Mouse (Mus musculus) hindbrain, embryonic 15.5 days (tissue): ENCODE data around the gene Rnase1. TPM values are rescaled to one million over a fixed set of nuclear protein-coding genes. Genes with fewer than 3 reads are reported as not detected.
"Not testable (repeated sequence)": the region's sequence is repeated elsewhere in the genome, so short reads cannot be mapped to it uniquely, and the experiment has no call there.

ENCODE experiments used
- ATAC-seq: fragments of 200-750 bp; cut with Nextera tagmentation; 2 replicates; pipeline ENCODE4 v1.8.0; 2017; ENCODE audit warnings: low read depth, moderate number of reproducible peaks, moderate TSS enrichment; ENCODE audit not compliant: low FRiP score
- H3K27ac ChIP-seq: fragments of 300-500 bp; sonication (generic); replicated peaks from 2 replicates; pipeline ENCODE4 v1.5.1; 2015; ENCODE audit warnings: mild to moderate bottlenecking, inconsistent platforms
- H3K27me3 ChIP-seq: fragments of 300-500 bp; sonication (generic); 2 replicates; pipeline ENCODE4 v1.6.1; 2015; ENCODE audit warnings: control low read depth, inconsistent platforms
- H3K36me3 ChIP-seq: fragments of 300-500 bp; sonication (generic); 2 replicates; pipeline ENCODE4 v1.6.1; 2015; ENCODE audit warnings: control low read depth, inconsistent platforms
- H3K4me1 ChIP-seq: fragments of 300-500 bp; sonication (generic); replicated peaks from 2 replicates; pipeline ENCODE4 v1.6.1; 2015; ENCODE audit warnings: control low read depth, inconsistent platforms
- H3K4me2 ChIP-seq: fragments of 300-500 bp; sonication (generic); 2 replicates; pipeline ENCODE4 v1.6.1; 2015; ENCODE audit warnings: moderate library complexity, mild to moderate bottlenecking, inconsistent platforms
- H3K4me3 ChIP-seq: fragments of 300-500 bp; sonication (generic); 2 replicates; pipeline ENCODE4 v1.5.1; 2015; ENCODE audit warnings: mild to moderate bottlenecking, inconsistent platforms
- H3K9ac ChIP-seq: fragments of 300-500 bp; sonication (generic); 2 replicates; pipeline ENCODE4 v1.6.1; 2015; ENCODE audit warnings: inconsistent platforms
- H3K9me3 ChIP-seq: fragments of 300-500 bp; sonication (generic); 2 replicates; pipeline ENCODE4 v1.6.1; 2016; ENCODE audit warnings: control low read depth, inconsistent platforms
- WGBS: fragments of 180-500 bp; shearing (Covaris S2); methylation state at CpG from one replicate; pipeline ENCODE4 v1.1.7; 2015; 5-methylcytosine and 5-hydroxymethylcytosine counted together
- polyA plus RNA-seq: library from polyadenylated mRNA; unstranded; fragments of >200 nt; fragmentation: Nextera tagmentation; extraction: Ambion mirVana; gene quantifications from 2 replicates; pipeline ENCODE4 v1.2.1, GENCODE M21; 2015

Rnase1 gene
- 0.54 and 0.96 TPM in 2 replicates for polyA plus RNA-seq

DNA sequence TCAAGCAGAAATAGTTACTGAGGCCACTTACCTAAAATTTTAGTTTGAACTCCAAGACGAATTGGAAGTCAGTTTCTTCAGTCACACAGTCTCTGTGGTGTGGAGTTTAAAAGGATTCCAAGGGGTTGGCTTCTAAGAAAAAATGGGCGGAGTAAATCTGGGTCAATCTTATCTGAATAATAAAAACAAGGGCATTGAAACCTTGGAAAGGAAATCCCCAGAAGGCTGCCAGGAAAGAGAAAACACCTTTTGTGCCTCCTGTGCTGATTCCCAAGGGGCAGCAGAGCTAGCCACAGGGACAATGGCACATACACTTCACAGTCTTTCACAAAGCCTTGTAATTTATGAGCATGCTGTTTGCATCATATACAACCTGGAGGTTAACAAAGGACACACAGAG lies at the start of gene Rnase1:
TSS of gene Rnase1 (minus strand) at position 101 of the 400 bp plus-strand sequence.
- WGBS, result 36% methylated on average over 2 of the region's 2 CpGs
- no peaks in the 10 kb centered on the region for H3K36me3 ChIP-seq
- no peak within 1 kb of the TSS for H3K9ac ChIP-seq
- no peak within 1 kb of the TSS for H3K27ac ChIP-seq
- no peaks in the 10 kb centered on the region for H3K9me3 ChIP-seq
- ATAC-seq, result no peak
- H3K27me3 ChIP-seq, result no peaks in the 10 kb centered on the region
- H3K4me2 ChIP-seq, result no peak within 1 kb of the TSS
- no peaks in the 10 kb centered on the region for H3K4me1 ChIP-seq
- no peak within 1 kb of the TSS for H3K4me3 ChIP-seq

DNA sequence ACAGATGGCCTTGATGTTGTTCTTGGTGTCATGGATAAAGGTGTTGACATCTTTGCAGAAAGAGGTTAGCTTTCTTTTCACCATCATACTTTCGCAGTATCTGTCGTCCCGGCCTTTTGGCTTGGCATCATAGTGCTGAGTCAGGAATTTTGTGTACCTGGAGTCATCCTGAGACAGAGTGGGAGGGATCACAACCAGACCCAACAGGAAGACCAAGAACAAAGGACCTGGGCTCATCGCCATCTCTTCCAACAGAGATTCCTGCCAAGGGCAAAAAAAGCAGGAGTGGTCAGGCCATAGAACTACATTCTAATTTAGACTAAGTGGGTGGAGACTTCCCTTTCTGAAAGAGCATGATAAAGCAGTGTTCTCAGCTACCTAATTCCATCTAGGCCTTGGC lies 49.1 kb upstream of the Rnase1 start:
- no peak for ATAC-seq
- WGBS, result 94% methylated on average over 4 of the region's 4 CpGs
- Histone ChIP-seq H3K9ac (no peak overlapping the region), H3K27me3 (no peaks in the 10 kb centered on the region), H3K36me3 (no peaks in the 10 kb centered on the region), H3K9me3 (no peaks in the 10 kb centered on the region), H3K4me2 (no peak overlapping the region), H3K27ac (no peak overlapping the region), H3K4me3 (no peak overlapping the region), H3K4me1 (no peaks in the 10 kb centered on the region)

DNA sequence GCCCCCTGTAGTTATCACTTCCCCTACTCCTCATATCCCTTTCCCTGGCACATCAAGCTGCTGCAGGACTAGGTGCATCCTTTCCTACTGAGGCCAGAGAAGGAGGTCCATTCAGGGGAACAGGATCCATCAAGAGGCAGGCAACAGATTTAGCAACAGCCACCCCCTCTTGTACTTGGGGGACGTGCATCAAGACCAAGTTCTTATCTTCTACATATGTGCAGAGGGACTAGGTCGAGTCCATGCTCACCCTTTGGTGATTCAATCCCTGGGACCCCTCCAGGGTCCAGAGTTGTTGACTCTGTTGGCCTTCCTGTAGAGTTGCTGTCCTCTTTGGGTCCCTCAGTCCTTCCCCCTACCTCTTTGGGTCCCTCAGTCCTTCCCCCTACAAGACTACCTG lies 34.5 kb upstream of the Rnase1 start:
- not testable (repeated sequence) for H3K27ac ChIP-seq, H3K4me2 ChIP-seq, H3K4me3 ChIP-seq, H3K9ac ChIP-seq, H3K27me3 ChIP-seq, ATAC-seq, H3K4me1 ChIP-seq, H3K9me3 ChIP-seq, H3K36me3 ChIP-seq
- 84% methylated on average over 2 of the region's 2 CpGs for WGBS

DNA sequence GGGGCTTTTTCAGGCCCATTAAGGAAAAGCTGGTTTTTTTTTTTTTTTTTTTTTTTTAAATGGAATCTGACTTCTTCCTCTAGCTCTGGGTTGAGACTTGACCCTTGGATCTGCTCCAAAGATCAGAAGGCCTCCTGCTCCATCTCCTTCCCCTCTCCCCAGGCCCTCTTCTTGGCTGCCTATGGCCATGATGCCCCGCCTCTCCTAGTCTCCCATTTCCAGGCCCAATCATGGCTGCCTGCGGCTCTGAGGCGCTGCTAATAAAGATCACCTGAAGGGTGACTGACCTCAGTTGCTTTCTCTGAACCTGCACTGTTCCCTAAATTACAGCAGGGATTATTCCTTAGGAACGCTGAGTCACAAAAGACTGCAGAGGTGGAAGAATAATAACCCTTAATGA lies 27.3 kb upstream of the Rnase1 start:
- H3K9ac ChIP-seq, result no peak overlapping the region
- 84% methylated on average over 4 of the region's 4 CpGs for WGBS
- no peaks in the 10 kb centered on the region for H3K36me3 ChIP-seq
- ATAC-seq, result no peak
- H3K9me3 ChIP-seq, result no peaks in the 10 kb centered on the region
- H3K4me1 ChIP-seq, result no peaks in the 10 kb centered on the region
- H3K4me2 ChIP-seq, result no peak overlapping the region
- H3K27me3 ChIP-seq, result no peaks in the 10 kb centered on the region
- H3K27ac ChIP-seq, result no peak overlapping the region
- H3K4me3 ChIP-seq, result no peak overlapping the region

DNA sequence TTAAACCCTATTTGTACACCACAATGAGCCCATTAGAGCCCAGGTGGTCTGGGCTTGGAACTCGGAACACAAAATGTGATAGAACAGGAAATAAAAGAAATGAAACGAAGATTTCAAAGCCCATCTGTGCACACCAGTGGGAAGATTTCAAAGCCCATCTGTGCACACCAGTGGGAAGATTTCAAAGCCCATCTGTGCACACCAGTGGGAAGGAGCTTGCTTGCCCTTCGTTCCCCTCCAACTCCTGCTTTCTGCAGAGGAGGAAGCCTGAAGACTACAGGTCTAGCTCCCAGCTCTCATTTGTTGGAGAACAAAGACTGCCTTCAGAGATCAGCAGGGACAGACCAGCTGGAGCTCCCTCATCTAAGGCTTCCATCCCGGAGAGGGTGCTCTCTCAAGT lies 26.4 kb upstream of the Rnase1 start:
- 0 out of 2 replicates have a peak, but pooled peaks have one; percentile 47 for ATAC-seq
- H3K4me1 ChIP-seq, H3K27me3 ChIP-seq: not testable (repeated sequence)

DNA sequence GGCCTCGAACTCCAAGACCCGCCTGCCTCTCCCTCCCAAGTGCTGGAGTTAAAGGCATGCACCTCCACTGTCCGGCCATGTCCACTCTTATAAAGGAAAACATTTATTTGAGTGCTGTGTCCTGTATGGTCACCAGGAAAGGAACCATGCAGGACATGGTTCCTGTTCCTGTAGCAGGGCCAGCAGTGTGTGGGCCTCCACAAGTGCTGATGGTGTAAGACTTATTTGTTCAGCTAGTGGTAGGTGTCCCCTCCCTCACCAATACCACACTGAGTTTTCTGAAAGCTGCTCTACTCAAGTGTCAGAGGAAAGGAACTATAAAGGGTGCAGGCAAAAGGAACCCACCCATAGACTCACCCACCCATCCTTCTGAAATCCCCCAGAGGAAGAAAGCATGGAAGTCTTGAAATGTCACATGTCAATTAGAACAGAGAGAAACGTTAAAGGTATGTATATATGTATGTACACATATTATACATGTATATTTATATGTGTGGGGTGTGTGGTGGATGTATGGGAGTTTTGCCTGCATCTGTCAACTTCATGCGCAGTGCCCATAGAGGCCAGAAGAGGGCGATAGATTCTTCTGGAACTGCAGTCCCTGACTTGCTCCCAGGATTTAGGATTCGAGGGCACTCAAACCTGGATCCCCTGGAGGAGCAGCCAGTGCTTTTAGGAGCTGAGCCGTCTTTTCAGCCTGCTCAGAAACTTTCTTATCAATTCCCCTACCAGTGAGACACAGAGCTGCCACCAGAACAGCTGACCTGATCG lies 25.7 kb upstream of the Rnase1 start:
- not testable (repeated sequence) for H3K4me2 ChIP-seq, H3K9me3 ChIP-seq, H3K27me3 ChIP-seq, ATAC-seq, H3K4me1 ChIP-seq, H3K27ac ChIP-seq, H3K4me3 ChIP-seq, H3K36me3 ChIP-seq, H3K9ac ChIP-seq
- WGBS, result 40% methylated on average over 9 of the region's 9 CpGs

More for the DNA sequence above, 26.4 kb upstream of the Rnase1 start:
- not testable (repeated sequence) for H3K36me3 ChIP-seq, H3K4me2 ChIP-seq, H3K27ac ChIP-seq, H3K4me3 ChIP-seq, H3K9ac ChIP-seq, H3K9me3 ChIP-seq
- 38% methylated on average over 4 of the region's 4 CpGs for WGBS

DNA sequence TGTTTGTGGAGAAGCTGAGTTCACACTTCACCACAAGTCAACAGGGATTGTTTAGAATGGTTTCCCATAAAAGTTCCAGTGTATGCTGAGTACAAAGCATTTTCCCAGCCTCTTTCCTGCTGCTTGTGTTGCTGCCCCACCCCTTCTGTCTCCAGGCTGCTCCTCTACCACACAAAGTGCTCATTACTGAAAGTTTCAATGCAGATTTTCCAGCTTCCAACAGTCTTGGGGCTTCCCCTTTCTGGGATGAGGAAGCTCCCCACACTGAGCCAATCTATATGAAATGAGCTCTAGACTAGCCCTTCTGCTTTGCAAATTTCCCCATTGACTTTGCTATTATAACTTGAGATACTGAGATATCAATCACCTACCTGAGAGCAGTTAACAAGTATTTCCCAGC lies 19.5 kb upstream of the Rnase1 start:
- no peaks in the 10 kb centered on the region for H3K36me3 ChIP-seq
- H3K4me2 ChIP-seq, result no peak overlapping the region
- H3K27me3 ChIP-seq, result no peaks in the 10 kb centered on the region
- H3K9ac ChIP-seq, result no peak overlapping the region
- no peak for ATAC-seq
- H3K4me1 ChIP-seq, result no peaks in the 10 kb centered on the region
- no peaks in the 10 kb centered on the region for H3K9me3 ChIP-seq
- H3K27ac ChIP-seq, result no peak overlapping the region
- H3K4me3 ChIP-seq, result no peak overlapping the region

DNA sequence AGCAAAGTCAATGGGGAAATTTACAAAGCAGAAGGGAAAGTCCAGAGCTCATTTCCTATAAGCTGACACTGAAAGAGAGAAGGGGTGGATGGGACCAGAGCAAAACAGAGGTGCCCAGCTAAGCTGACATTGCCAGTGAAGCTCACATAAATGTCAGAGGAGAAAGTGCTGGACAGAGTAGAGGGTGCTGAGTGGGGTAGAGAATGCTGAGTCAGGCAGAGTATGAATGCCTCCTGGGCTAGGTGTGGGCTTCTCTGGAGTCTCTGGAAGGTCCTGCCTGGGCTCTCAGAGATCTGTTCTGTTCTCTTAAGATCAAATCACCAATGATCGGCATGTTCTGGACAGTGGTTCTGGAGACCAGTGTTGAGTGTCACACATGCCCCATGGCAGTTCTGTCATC lies 18.9 kb upstream of the Rnase1 start:
- no peak overlapping the region for H3K9ac ChIP-seq
- H3K27ac ChIP-seq, result no peak overlapping the region
- H3K4me2 ChIP-seq, result no peak overlapping the region
- no peaks in the 10 kb centered on the region for H3K9me3 ChIP-seq
- no peak overlapping the region for H3K4me3 ChIP-seq
- WGBS, result 96% methylated on average over 1 of the region's 1 CpGs
- ATAC-seq, result no peak
- no peaks in the 10 kb centered on the region for H3K36me3 ChIP-seq
- no peaks in the 10 kb centered on the region for H3K27me3 ChIP-seq
- no peaks in the 10 kb centered on the region for H3K4me1 ChIP-seq

DNA sequence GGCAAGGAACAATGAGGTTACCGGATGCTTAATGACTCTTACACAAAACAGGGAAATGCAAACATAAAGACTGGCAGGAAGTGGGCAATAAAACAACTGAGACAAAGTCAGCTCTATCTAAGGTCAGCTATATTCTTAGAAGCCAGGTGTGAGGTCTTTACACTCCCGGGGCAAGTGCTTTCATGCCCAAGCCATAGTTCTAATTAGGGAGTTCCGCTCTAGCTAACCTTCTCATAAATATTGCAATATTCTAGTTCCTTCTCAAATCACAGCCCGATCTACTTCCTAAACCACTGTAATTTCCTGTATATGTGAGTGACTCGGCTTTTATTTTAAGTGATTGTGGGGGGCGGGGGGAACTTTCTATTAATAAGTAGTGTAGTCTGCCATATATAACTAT lies 16.7 kb upstream of the Rnase1 start:
- H3K4me2 ChIP-seq, H3K27me3 ChIP-seq, H3K4me1 ChIP-seq, H3K36me3 ChIP-seq, H3K9me3 ChIP-seq, H3K4me3 ChIP-seq, ATAC-seq, H3K27ac ChIP-seq, H3K9ac ChIP-seq: not testable (repeated sequence)
- 93% methylated on average over 6 of the region's 6 CpGs for WGBS

DNA sequence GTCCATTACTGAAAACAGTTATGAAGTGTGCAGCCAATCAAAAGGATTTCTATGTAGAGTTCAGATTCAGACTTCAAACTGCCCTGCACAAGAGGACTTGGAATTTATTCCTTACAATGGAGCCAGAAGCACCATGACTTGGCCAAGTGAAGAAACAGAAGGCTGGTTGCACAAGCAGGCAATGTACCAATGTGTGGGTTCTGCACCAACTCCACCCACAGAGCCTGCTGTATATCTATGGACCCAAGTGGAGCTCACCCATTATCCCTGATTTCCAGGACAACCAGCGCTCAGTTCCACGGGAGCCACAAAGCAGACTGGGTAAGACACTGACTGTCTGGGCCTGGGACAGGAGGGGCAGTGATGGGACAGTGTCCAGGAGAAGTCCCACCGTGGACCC lies 15.4 kb upstream of the Rnase1 start, which contains the start of gene Rnase2b:
TSS of gene Rnase2b (plus strand) at position 285 of the 400 bp plus-strand sequence.
- not testable (repeated sequence) for H3K27me3 ChIP-seq, H3K4me3 ChIP-seq, H3K27ac ChIP-seq, ATAC-seq, H3K36me3 ChIP-seq, H3K4me2 ChIP-seq, H3K4me1 ChIP-seq, H3K9me3 ChIP-seq, H3K9ac ChIP-seq
- 91% methylated on average over 3 of the region's 3 CpGs for WGBS

DNA sequence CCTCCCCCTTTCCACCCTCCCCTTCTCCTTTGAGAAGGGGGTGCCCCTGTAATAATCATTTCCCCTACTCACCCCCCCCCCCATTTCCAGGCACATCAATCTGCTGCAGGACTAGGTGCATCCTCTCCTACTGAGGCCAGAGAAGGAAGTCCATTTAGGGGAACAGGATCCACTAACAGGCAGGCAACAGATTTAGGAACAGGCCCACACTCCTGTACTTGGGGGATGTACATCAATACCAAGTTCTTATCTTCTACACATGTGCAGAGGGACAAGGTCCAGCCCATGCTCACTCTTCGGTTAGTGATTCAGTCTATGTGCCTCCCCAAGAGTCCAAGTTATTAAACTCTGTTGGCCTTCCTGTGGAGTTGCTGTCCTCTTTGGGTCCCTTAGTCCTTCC lies 10.5 kb upstream of the Rnase1 start:
- H3K27me3 ChIP-seq, result no peaks in the 10 kb centered on the region
- H3K9me3 ChIP-seq, result no peaks in the 10 kb centered on the region
- no peaks in the 10 kb centered on the region for H3K4me1 ChIP-seq
- H3K27ac ChIP-seq, result no peak overlapping the region
- 96% methylated on average over 1 of the region's 1 CpGs for WGBS
- no peak overlapping the region for H3K4me2 ChIP-seq
- H3K36me3 ChIP-seq, result no peaks in the 10 kb centered on the region
- ATAC-seq, result no peak
- H3K9ac ChIP-seq, result no peak overlapping the region
- H3K4me3 ChIP-seq, result no peak overlapping the region

DNA sequence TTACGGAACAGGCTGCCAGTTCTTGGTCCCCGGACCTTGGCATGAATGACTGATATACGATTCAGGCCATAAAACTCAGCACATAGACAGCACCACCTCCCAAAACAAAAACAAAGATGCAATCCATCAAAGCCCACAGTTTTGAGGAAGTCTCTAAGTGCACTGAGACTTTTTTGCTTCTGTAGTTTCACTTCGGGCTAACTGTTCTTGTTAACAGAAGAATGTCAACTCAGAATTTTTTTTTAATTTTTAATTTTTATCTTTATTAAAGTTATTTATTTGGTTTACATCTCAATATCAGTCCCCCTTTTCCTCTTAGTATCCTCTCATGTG lies 10.1 kb upstream of the Rnase1 start:
- H3K9me3 ChIP-seq, result no peaks in the 10 kb centered on the region
- 63% methylated on average over 4 of the region's 4 CpGs for WGBS
- H3K4me3 ChIP-seq, result no peak overlapping the region
- H3K4me1 ChIP-seq, result no peaks in the 10 kb centered on the region
- no peaks in the 10 kb centered on the region for H3K27me3 ChIP-seq
- H3K36me3 ChIP-seq, result no peaks in the 10 kb centered on the region
- no peak overlapping the region for H3K27ac ChIP-seq
- ATAC-seq, result no peak
- no peak overlapping the region for H3K9ac ChIP-seq
- H3K4me2 ChIP-seq, result no peak overlapping the region

DNA sequence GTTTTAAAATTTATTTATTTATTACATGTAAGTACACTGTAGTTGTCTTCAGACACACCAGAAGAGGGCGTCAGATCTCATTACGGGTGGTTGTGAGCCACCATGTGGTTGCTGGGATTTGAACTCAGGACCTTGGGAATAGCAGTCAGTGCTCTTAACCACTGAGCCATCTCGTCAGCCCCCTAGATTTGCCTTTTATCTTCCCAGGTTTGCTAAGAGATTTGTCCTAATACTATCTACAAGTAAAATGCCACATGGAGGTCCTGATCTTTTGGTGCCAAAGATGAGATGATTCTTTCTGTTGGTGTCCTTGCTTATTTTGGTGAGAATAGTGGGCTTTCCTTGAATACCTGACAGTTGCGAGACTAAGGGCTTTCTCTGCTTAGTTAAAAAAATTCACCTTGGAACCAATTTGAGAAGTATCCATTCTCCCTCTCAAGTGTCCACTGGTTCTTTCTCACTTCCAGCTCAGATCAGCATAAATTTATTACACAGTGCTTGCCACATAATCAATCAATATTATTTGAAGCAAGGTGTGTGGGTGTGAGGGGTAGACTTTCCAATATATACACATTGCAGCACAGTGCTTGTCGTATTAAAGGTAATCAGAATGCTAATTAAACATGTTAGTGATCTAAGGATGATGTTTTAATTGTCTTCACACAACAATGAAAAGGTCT lies 9.6 kb upstream of the Rnase1 start:
- no peak for ATAC-seq
- WGBS, result 92% methylated on average over 5 of the region's 5 CpGs
- Histone ChIP-seq H3K4me2 (no peak overlapping the region), H3K27ac (no peak overlapping the region), H3K9ac (no peak overlapping the region), H3K9me3 (no peaks in the 10 kb centered on the region), H3K4me1 (no peaks in the 10 kb centered on the region), H3K27me3 (no peaks in the 10 kb centered on the region), H3K4me3 (no peak overlapping the region), H3K36me3 (no peaks in the 10 kb centered on the region)
